Mouse (Mus musculus) olfactory bulb, adult 2 months (tissue): Measurements from ENCODE around the gene Slc38a6.

Source experiments
- CTCF ChIP-seq: fragments of 200-500 bp; IDR thresholded peaks from 2 replicates; pipeline ENCODE4 v1.5.1; 2012; ENCODE audit warnings: low read depth, mild to moderate bottlenecking, low read length, moderate library complexity; ENCODE audit not compliant: insufficient read depth
- POLR2A ChIP-seq: fragments of 200-500 bp; IDR thresholded peaks from 2 replicates; pipeline ENCODE4 v1.6.1; 2012; ENCODE audit warnings: mild to moderate bottlenecking, low read depth, low read length, moderate library complexity; ENCODE audit not compliant: insufficient read depth

DNA sequence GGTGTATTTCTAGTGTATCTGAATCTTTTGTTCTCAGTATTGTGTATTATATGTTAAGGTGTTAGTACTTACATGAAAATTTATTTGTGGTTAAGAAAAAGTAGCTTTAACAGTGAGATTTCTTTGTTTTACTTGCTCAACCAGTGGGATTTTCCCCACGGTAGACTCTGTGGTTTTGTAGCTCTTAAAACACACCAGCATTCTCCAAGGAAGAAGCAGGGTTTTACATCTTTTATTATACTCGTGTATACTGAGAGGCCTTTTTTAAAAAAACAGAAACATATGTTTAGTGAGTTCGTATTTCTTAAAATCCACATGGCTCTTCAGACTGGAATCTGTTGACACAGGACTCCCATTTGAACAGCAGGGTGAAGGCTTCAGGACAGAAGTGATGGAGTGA, 40.8 kb downstream of the Slc38a6 start:
- no peak for TF ChIP-seq CTCF
- TF ChIP-seq POLR2A: no peak
